Comparison of ENCODE assay signal across 7 mouse cellular contexts in genomic region chr2:158546751-158547150, GRCm38 (mm10). TPM values are rescaled to one million over a fixed set of nuclear protein-coding genes. Genes with fewer than 3 reads are reported as not detected.
A peak's percentile ranks its signal among the peaks of the same experiment; 100 is the strongest.
DNase-seq lines count a peak whose midpoint lies in the region; ATAC-seq and TF ChIP-seq lines count a peak whose summit lies in the region.

No protein-coding gene starts in this region.

- no peak overlapping the region for H3K27ac ChIP-seq in left cerebral cortex, adult 2 months

- peak; percentile 49 to 80 for DNase-seq in adrenal gland, adult (ENCODE audit: inconsistent age in 2 of 2, low spot score in 1 of 2)
- DNase-seq in gastrocnemius, postnatal 10 days: peak; percentile 74
- DNase-seq in hindlimb bud, embryonic 11.5 days (ENCODE audit: extremely low spot score, low read depth, low spot score): peak; percentile 60
- peak; percentile 75 to 77 for DNase-seq in left cerebral cortex, adult 2 months (ENCODE audit: extremely low spot score in 1 of 2, low spot score in 2 of 2)
- peak; percentile 85 for DNase-seq in right cerebral cortex, postnatal 4 days

- ATAC-seq in common myeloid progenitor, adult 5-6 weeks (replicated peaks; ENCODE audit: low read depth, poor library complexity, severe bottlenecking): peak; percentile 85
- ATAC-seq in megakaryocyte-erythroid progenitor cell, adult 5-6 weeks (replicated peaks; ENCODE audit: low FRiP score, low TSS enrichment, poor library complexity, severe bottlenecking): peak; percentile 83

- intact Hi-C loops in left cerebral cortex, adult 2 months (cut with DNase I): loop anchor here (1.0 to 10.0 kb wide), 3 partner anchors 83 to 198 kb away; no protein-coding TSS in a partner anchor

- TF ChIP-seq CTCF in left cerebral cortex, adult 2 months (IDR thresholded peaks at IDR 0.05): peak; percentile 90

- no peak overlapping the region for H3K4me3 ChIP-seq in left cerebral cortex, adult 2 months

RNA-seq across cellular contexts. Expression of gene Arhgap40, which starts 34.2 kb away (rescaled TPM):
- total RNA-seq in common myeloid progenitor, adult 5-6 weeks (2017): not detected in 2 replicates
- not detected for total RNA-seq in gastrocnemius, postnatal 10 days (2021)
- under 1 TPM in 1 of 2 experiments, not detected in 1; 0.52 TPM for total RNA-seq in left cerebral cortex, adult 2 months (2021)
- total RNA-seq in megakaryocyte-erythroid progenitor cell, adult 5-6 weeks (2014; fragmentation: Nextera tagmentation): not detected in 2 replicates
- total RNA-seq in megakaryocyte-erythroid progenitor cell, adult 5-6 weeks (2017): not detected in 2 replicates

RNA-seq across cellular contexts. Expression of gene Adig, which starts 44.3 kb away (rescaled TPM):
- not detected in 2 replicates for total RNA-seq in common myeloid progenitor, adult 5-6 weeks (2017)
- total RNA-seq in gastrocnemius, postnatal 10 days (2021): under 1 TPM in 1 of 2 experiments, not detected in 1; 0.75 TPM
- total RNA-seq in left cerebral cortex, adult 2 months (2021): not detected
- not detected in 2 replicates for total RNA-seq in megakaryocyte-erythroid progenitor cell, adult 5-6 weeks (2014; fragmentation: Nextera tagmentation)
- not detected in 2 replicates for total RNA-seq in megakaryocyte-erythroid progenitor cell, adult 5-6 weeks (2017)
